Mouse (Mus musculus) A20 (cell line): Measurements from ENCODE around the gene Trpv1.
A peak's percentile ranks its signal among the peaks of the same experiment; 100 is the strongest.

Experiments used
- DNase-seq: peaks from one replicate; pipeline ENCODE4 v3.0.0-alpha.2; 2011; ENCODE audit warnings: low read depth, low spot score

Trpv1 gene

GRCm38 (mm10) chr11:73235990-73236701 lies 2.1 kb downstream of the Trpv1 start:
- DNase-seq = no peak

GRCm38 (mm10) chr11:73236731-73237130 lies 2.6 kb downstream of the Trpv1 start:
- DNase-seq = no peak

GRCm38 (mm10) chr11:73242199-73242598 lies 8.1 kb downstream of the Trpv1 start:
- DNase-seq = no peak

GRCm38 (mm10) chr11:73242777-73243176 lies 8.7 kb downstream of the Trpv1 start:
- no peak for DNase-seq

- DNase-seq = no peak
These were observed 23.4 kb downstream of the Trpv1 start for GRCm38 (mm10) chr11:73257362-73257945.

GRCm38 (mm10) chr11:73258664-73259063 lies 24.6 kb downstream of the Trpv1 start:
- no peak for DNase-seq

- no peak for DNase-seq
These were observed 26.4 kb downstream of the Trpv1 start for GRCm38 (mm10) chr11:73260457-73260856.

GRCm38 (mm10) chr11:73261385-73261784 lies 27.3 kb downstream of the Trpv1 start:
- DNase-seq = no peak

GRCm38 (mm10) chr11:73267267-73267666 lies 33.2 kb downstream of the Trpv1 start, which contains the start of gene Trpv3:
Gene Trpv3, plus strand, starts transcription at chr11:73267388.
- DNase-seq = no peak

- DNase-seq = no peak
These were observed 40.7 kb downstream of the Trpv1 start for GRCm38 (mm10) chr11:73274821-73275220.

GRCm38 (mm10) chr11:73280710-73281109 lies 46.6 kb downstream of the Trpv1 start:
- DNase-seq = no peak

GRCm38 (mm10) chr11:73281528-73282027 lies 47.5 kb downstream of the Trpv1 start:
- DNase-seq = peak; percentile 37

GRCm38 (mm10) chr11:73283369-73283768 lies 49.3 kb downstream of the Trpv1 start:
- no peak for DNase-seq

- DNase-seq = no peak
These were observed 49.8 kb downstream of the Trpv1 start for GRCm38 (mm10) chr11:73283926-73284325.

GRCm38 (mm10) chr11:73284351-73284750 lies 50.3 kb downstream of the Trpv1 start:
- no peak for DNase-seq

- no peak for DNase-seq
These were observed 55.5 kb downstream of the Trpv1 start for GRCm38 (mm10) chr11:73289621-73290020.

GRCm38 (mm10) chr11:73303123-73303522 lies 69.0 kb downstream of the Trpv1 start:
- no peak for DNase-seq
